Mouse (Mus musculus) forebrain, embryonic 13.5 days (tissue): ENCODE results near the gene Spata13. TPM values are rescaled to one million over a fixed set of nuclear protein-coding genes. Genes with fewer than 3 reads are reported as not detected.

Experiments
- ATAC-seq: fragments of 200-750 bp; cut with Nextera tagmentation; 2 replicates; pipeline ENCODE4 v1.8.0; 2017
- H3K27ac ChIP-seq: fragments of 300-500 bp; sonication (generic); 2 replicates; pipeline ENCODE4 v1.5.1; 2015; ENCODE audit warnings: inconsistent platforms, mild to moderate bottlenecking, moderate library complexity
- H3K27me3 ChIP-seq: fragments of 300-500 bp; sonication (generic); 2 replicates; pipeline ENCODE4 v1.6.1; 2015; ENCODE audit warnings: mild to moderate bottlenecking, inconsistent platforms
- H3K36me3 ChIP-seq: fragments of 300-500 bp; sonication (generic); 2 replicates; pipeline ENCODE4 v1.6.1; 2015; ENCODE audit warnings: mild to moderate bottlenecking, inconsistent platforms; ENCODE audit not compliant: poor library complexity, severe bottlenecking
- H3K4me1 ChIP-seq: fragments of 300-500 bp; sonication (generic); 2 replicates; pipeline ENCODE4 v1.6.1; 2015; ENCODE audit warnings: inconsistent platforms
- H3K4me2 ChIP-seq: fragments of 300-500 bp; sonication (generic); 2 replicates; pipeline ENCODE4 v1.6.1; 2015; ENCODE audit warnings: inconsistent platforms, mild to moderate bottlenecking, moderate library complexity
- H3K4me3 ChIP-seq: fragments of 300-500 bp; sonication (generic); 2 replicates; pipeline ENCODE4 v1.5.1; 2015; ENCODE audit warnings: mild to moderate bottlenecking, inconsistent platforms
- H3K9ac ChIP-seq: fragments of 300-500 bp; sonication (generic); 2 replicates; pipeline ENCODE4 v1.6.1; 2015; ENCODE audit warnings: mild to moderate bottlenecking, inconsistent platforms
- H3K9me3 ChIP-seq: fragments of 300-500 bp; sonication (generic); replicated peaks from 2 replicates; pipeline ENCODE4 v1.6.1; 2016; ENCODE audit warnings: inconsistent platforms
- WGBS: fragments of 180-500 bp; shearing (Covaris S2); methylation state at CpG from one replicate; pipeline ENCODE4 v1.1.7; 2015; 5-methylcytosine and 5-hydroxymethylcytosine counted together
- polyA plus RNA-seq: library from polyadenylated mRNA; unstranded; fragments of >200 nt; fragmentation: Nextera tagmentation; extraction: Ambion mirVana; gene quantifications from 2 replicates; pipeline ENCODE4 v1.2.1, GENCODE M21; 2015

The Spata13 gene
- polyA plus RNA-seq, 1 experiment from 2014 or later = 83.0 TPM

DNA sequence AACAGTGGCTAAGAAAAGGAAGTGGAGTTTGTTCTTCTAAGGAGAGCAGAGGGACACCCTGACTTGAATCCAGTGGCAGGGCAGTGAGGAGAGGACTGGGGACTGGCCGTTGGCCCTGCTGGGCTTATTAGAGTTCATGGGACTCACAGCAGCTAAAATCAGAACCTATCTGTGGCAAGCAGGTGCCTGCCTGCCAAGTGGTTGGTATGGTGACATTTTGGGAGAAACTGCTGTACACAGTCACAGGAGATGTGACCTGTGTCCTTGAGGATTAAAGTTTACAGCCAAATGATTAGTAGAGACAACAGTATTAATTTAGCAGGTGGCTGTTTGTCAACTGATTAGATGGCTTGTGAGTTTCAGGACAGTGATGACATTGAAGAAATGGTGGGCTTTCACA, 172.1 kb downstream of the Spata13 start:
- H3K27ac ChIP-seq = no peak overlapping the region
- peaks cover 46% of the 10 kb centered on the region for H3K36me3 ChIP-seq
- no peaks in the 10 kb centered on the region for H3K4me1 ChIP-seq
- H3K9me3 ChIP-seq = no peaks in the 10 kb centered on the region
- no peak overlapping the region for H3K9ac ChIP-seq
- no peak overlapping the region for H3K4me2 ChIP-seq
- 79% methylated on average over 1 of the region's 1 CpGs for WGBS
- no peaks in the 10 kb centered on the region for H3K27me3 ChIP-seq
- H3K4me3 ChIP-seq = no peak overlapping the region
- no peak for ATAC-seq

GRCm38 (mm10) chr14:60806891-60807344, 173.1 kb downstream of the Spata13 start:
- Histone ChIP-seq H3K4me2 (no peak overlapping the region), H3K36me3 (peaks cover 42% of the 10 kb centered on the region), H3K27me3 (no peaks in the 10 kb centered on the region), H3K27ac (no peak overlapping the region), H3K9ac (no peak overlapping the region), H3K4me1 (no peaks in the 10 kb centered on the region), H3K4me3 (no peak overlapping the region), H3K9me3 (no peaks in the 10 kb centered on the region)
- ATAC-seq = no peak
- whole genome bisulfite sequencing = 69% methylated on average over 11 of the region's 11 CpGs

DNA sequence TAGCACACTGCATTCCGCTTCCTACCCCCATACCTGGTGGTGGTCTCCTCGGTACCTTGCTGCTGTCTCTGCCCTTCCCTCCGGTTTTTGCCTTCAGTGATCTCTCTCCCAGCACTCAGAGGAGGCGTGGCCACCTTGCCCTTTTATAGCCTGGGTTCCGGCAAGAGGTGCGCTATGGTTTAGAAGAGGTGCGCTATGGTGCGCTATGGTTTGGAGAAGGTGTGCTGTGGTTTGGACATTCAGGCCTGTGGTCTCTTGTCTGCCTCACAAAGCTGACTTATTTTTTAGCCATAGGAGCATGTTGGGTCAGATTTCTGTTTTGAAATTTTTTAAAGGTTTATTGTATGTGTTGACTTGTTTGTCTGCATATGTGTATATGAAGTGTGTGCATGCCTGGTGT, 176.1 kb downstream of the Spata13 start:
- no peak overlapping the region for H3K4me3 ChIP-seq
- no peaks in the 10 kb centered on the region for H3K4me1 ChIP-seq
- no peak overlapping the region for H3K4me2 ChIP-seq
- H3K27ac ChIP-seq = no peak overlapping the region
- H3K9ac ChIP-seq = no peak overlapping the region
- ATAC-seq = no peak
- peaks cover 35% of the 10 kb centered on the region for H3K36me3 ChIP-seq
- WGBS = 93% methylated on average over 8 of the region's 8 CpGs
- no peaks in the 10 kb centered on the region for H3K9me3 ChIP-seq
- H3K27me3 ChIP-seq = no peaks in the 10 kb centered on the region

GRCm38 (mm10) chr14:60811547-60811946, 177.7 kb downstream of the Spata13 start:
- Histone ChIP-seq H3K4me2 (no peak overlapping the region), H3K9me3 (no peaks in the 10 kb centered on the region), H3K27ac (no peak overlapping the region), H3K36me3 (peaks cover 35% of the 10 kb centered on the region), H3K9ac (no peak overlapping the region), H3K4me1 (no peaks in the 10 kb centered on the region), H3K27me3 (no peaks in the 10 kb centered on the region), H3K4me3 (no peak overlapping the region)
- no peak for ATAC-seq
- 94% methylated on average over 4 of the region's 4 CpGs for WGBS

Other genes with a start within 250 kb of the Spata13 start
- gene C1qtnf9, start 134.1 kb downstream of the Spata13 start, polyA plus RNA-seq = 0.22 and 0.39 TPM in 2 replicates
- 18.3 and 19.5 TPM in 2 replicates for gene Mipep, start 150.6 kb downstream of the Spata13 start, polyA plus RNA-seq